In genomic region chr6:124811701-124812560, GRCm38 (mm10) we compare ENCODE assay signal across 8 mouse cellular contexts. TPM values are rescaled to one million over a fixed set of nuclear protein-coding genes. Genes with fewer than 3 reads are reported as not detected.
DNase-seq lines count a peak whose midpoint lies in the region; ATAC-seq and TF ChIP-seq lines count a peak whose summit lies in the region.

No protein-coding gene starts in this region.

- DNase-seq in heart, postnatal 10 days = no peak
- no peak for DNase-seq in right cerebral cortex, postnatal 4 days
- DNase-seq in thymus, postnatal 25 days = no peak
- no peak for DNase-seq in lung, postnatal 14 days

- H3K4me3 ChIP-seq in heart, embryonic 11.5 days (ENCODE audit: low read depth, low read length) = peak overlapping the region; percentile 90
- H3K4me3 ChIP-seq in bone marrow macrophage, adult 2 months (ENCODE audit: insufficient read depth, low read length) = peak overlapping the region; percentile 75
- H3K4me3 ChIP-seq in hindbrain, embryonic 12.5 days = peak overlapping the region; percentile 69
- H3K4me3 ChIP-seq in macrophage (ENCODE audit: inconsistent target) = peak overlapping the region; percentile 85

- H3K9ac ChIP-seq in heart, embryonic 11.5 days (ENCODE audit: low read depth, low read length) = peak overlapping the region; percentile 98
- H3K9ac ChIP-seq in hindbrain, embryonic 12.5 days = peak overlapping the region; percentile 79; the same call in 1 of the 2 replicates

- no peaks in the 10 kb centered on the region for H3K27me3 ChIP-seq in heart, embryonic 11.5 days (ENCODE audit: control insufficient read depth, insufficient read depth, low read length)
- H3K27me3 ChIP-seq in hindbrain, embryonic 12.5 days = no peaks in the 10 kb centered on the region

- no peak for ATAC-seq in heart, embryonic 11.5 days (replicated peaks; ENCODE audit: insufficient number of reproducible peaks, low FRiP score, low TSS enrichment)
- ATAC-seq in hindbrain, embryonic 12.5 days (ENCODE audit: low FRiP score) = no peak

- H3K79me2 ChIP-seq in macrophage (ENCODE audit: inconsistent target) = peaks cover 50% of the 10 kb centered on the region

- H3K9me3 ChIP-seq in heart, embryonic 11.5 days (replicated peaks; ENCODE audit: control insufficient read depth, low read length) = no peaks in the 10 kb centered on the region
- H3K9me3 ChIP-seq in hindbrain, embryonic 12.5 days (replicated peaks) = no peaks in the 10 kb centered on the region

- 79% methylated on average over 24 of the region's 24 CpGs for WGBS in heart, embryonic 11.5 days (ENCODE audit: insufficient replicate concordance)
- WGBS in hindbrain, embryonic 12.5 days = 86% methylated on average over 24 of the region's 24 CpGs
- 91% methylated on average over 24 of the region's 24 CpGs for WGBS in macrophage (ENCODE audit: missing documents)

- no peak for TF ChIP-seq POLR2A in bone marrow macrophage, adult 2 months (IDR thresholded peaks at IDR 0.05; ENCODE audit: borderline replicate concordance, low read depth, low read length)

- H3K4me2 ChIP-seq in heart, embryonic 11.5 days = peak overlapping the region; percentile 90
- peak overlapping the region; percentile 89 for H3K4me2 ChIP-seq in hindbrain, embryonic 12.5 days (replicated peaks)

- no peak for TF ChIP-seq CTCF in bone marrow macrophage, adult 2 months (IDR thresholded peaks at IDR 0.05; ENCODE audit: low read depth, low read length)

- H3K36me3 ChIP-seq in heart, embryonic 11.5 days (ENCODE audit: control insufficient read depth, insufficient read depth, low read length) = peaks cover 25% of the 10 kb centered on the region
- H3K36me3 ChIP-seq in hindbrain, embryonic 12.5 days = peaks cover 33% of the 10 kb centered on the region
- peaks cover 29% of the 10 kb centered on the region; the same call in 1 of the 2 replicates for H3K36me3 ChIP-seq in macrophage (ENCODE audit: inconsistent target)

- peak overlapping the region; percentile 98 for H3K27ac ChIP-seq in heart, embryonic 11.5 days (ENCODE audit: low read depth, low read length)
- H3K27ac ChIP-seq in bone marrow macrophage, adult 2 months (ENCODE audit: insufficient read depth, low read depth, low read length) = 0 out of 2 replicates have a peak overlapping the region, but pooled peaks have one; percentile 4
- H3K27ac ChIP-seq in hindbrain, embryonic 12.5 days = peak overlapping the region; percentile 7; the same call in 1 of the 2 replicates
- H3K27ac ChIP-seq in macrophage = peak overlapping the region; percentile 94

- intact Hi-C loops in heart, postnatal 10 days (cut with DNase I) = no loop called here

- H3K4me1 ChIP-seq in heart, embryonic 11.5 days (ENCODE audit: control insufficient read depth, insufficient read depth, low read length) = peaks cover 34% of the 10 kb centered on the region
- H3K4me1 ChIP-seq in bone marrow macrophage, adult 2 months (ENCODE audit: control insufficient read depth, insufficient read depth, low read length) = peaks cover 33% of the 10 kb centered on the region
- H3K4me1 ChIP-seq in hindbrain, embryonic 12.5 days = peaks cover 46% of the 10 kb centered on the region

RNA-seq across cellular contexts. Expression of gene Tpi1, which starts 2.2 kb away (rescaled TPM):
- 1,419 and 1,543 TPM in 2 replicates for polyA plus RNA-seq in heart, embryonic 11.5 days (2014; fragmentation: Nextera tagmentation; extraction: Ambion mirVana)
- 100 to 1,000 TPM; 870 to 877 TPM for total RNA-seq in heart, postnatal 10 days (2021)
- 224 and 232 TPM in 2 replicates for polyA plus RNA-seq in bone marrow macrophage, adult 2 months (2012; ENCODE audit: insufficient read depth, insufficient read length, missing spikeins)
- polyA plus RNA-seq in hindbrain, embryonic 12.5 days (2016; fragmentation: Nextera tagmentation; extraction: Ambion mirVana) = 481 and 483 TPM in 2 replicates
- 100 to 1,000 TPM in 1 of 26 experiments, 10 to 100 TPM in 25; 11.1 to 110 (median 37.3) TPM for total RNA-seq in macrophage (2018; cell fraction: chromatin; rRNA removed)
- 100 to 1,000 TPM; 189 to 306 (median 240) TPM for total RNA-seq in macrophage (2018; cell fraction: cytosol; rRNA removed)
- 100 to 1,000 TPM in 2 of 26 experiments, 10 to 100 TPM in 24; 37.9 to 113 (median 59.9) TPM for total RNA-seq in macrophage (2018; cell fraction: nucleus; rRNA removed)
- 195 to 347 TPM (median 203 TPM) in 3 replicates for polyA plus RNA-seq in macrophage (2018)

RNA-seq across cellular contexts. Expression of gene Spsb2, which starts 3.5 kb away (rescaled TPM):
- polyA plus RNA-seq in heart, embryonic 11.5 days (2014; fragmentation: Nextera tagmentation; extraction: Ambion mirVana) = 4.5 and 6.6 TPM in 2 replicates
- 1 to 10 TPM; 3.1 TPM for total RNA-seq in heart, postnatal 10 days (2021)
- polyA plus RNA-seq in bone marrow macrophage, adult 2 months (2012; ENCODE audit: insufficient read depth, insufficient read length, missing spikeins) = 31.4 and 43.6 TPM in 2 replicates
- 8.7 and 9.2 TPM in 2 replicates for polyA plus RNA-seq in hindbrain, embryonic 12.5 days (2016; fragmentation: Nextera tagmentation; extraction: Ambion mirVana)
- total RNA-seq in macrophage (2018; cell fraction: chromatin; rRNA removed) = 10 to 100 TPM in 16 of 26 experiments, 1 to 10 TPM in 10; 3.8 to 57.7 (median 13.4) TPM
- 10 to 100 TPM; 13.6 to 65.5 (median 43.0) TPM for total RNA-seq in macrophage (2018; cell fraction: cytosol; rRNA removed)
- total RNA-seq in macrophage (2018; cell fraction: nucleus; rRNA removed) = 10 to 100 TPM in 24 of 26 experiments, 1 to 10 TPM in 2; 7.9 to 47.7 (median 21.7) TPM
- polyA plus RNA-seq in macrophage (2018) = 24.2 to 48.9 TPM (median 43.2 TPM) in 3 replicates

RNA-seq across cellular contexts. Expression of gene Usp5, which starts 17.4 kb away (rescaled TPM):
- 87.3 and 98.3 TPM in 2 replicates for polyA plus RNA-seq in heart, embryonic 11.5 days (2014; fragmentation: Nextera tagmentation; extraction: Ambion mirVana)
- 10 to 100 TPM; 87.5 to 87.9 TPM for total RNA-seq in heart, postnatal 10 days (2021)
- polyA plus RNA-seq in bone marrow macrophage, adult 2 months (2012; ENCODE audit: insufficient read depth, insufficient read length, missing spikeins) = 62.3 and 65.0 TPM in 2 replicates
- polyA plus RNA-seq in hindbrain, embryonic 12.5 days (2016; fragmentation: Nextera tagmentation; extraction: Ambion mirVana) = 200 and 202 TPM in 2 replicates
- 100 to 1,000 TPM in 20 of 26 experiments, 10 to 100 TPM in 6; 66.7 to 281 (median 189) TPM for total RNA-seq in macrophage (2018; cell fraction: chromatin; rRNA removed)
- total RNA-seq in macrophage (2018; cell fraction: cytosol; rRNA removed) = 10 to 100 TPM; 48.4 to 91.4 (median 73.8) TPM
- total RNA-seq in macrophage (2018; cell fraction: nucleus; rRNA removed) = 100 to 1,000 TPM in 14 of 26 experiments, 10 to 100 TPM in 12; 56.7 to 205 (median 107) TPM
- 61.4 to 91.7 TPM (median 71.1 TPM) in 3 replicates for polyA plus RNA-seq in macrophage (2018)

RNA-seq across cellular contexts. Expression of gene Cdca3, which starts 17.4 kb away (rescaled TPM):
- 137 and 153 TPM in 2 replicates for polyA plus RNA-seq in heart, embryonic 11.5 days (2014; fragmentation: Nextera tagmentation; extraction: Ambion mirVana)
- total RNA-seq in heart, postnatal 10 days (2021) = 10 to 100 TPM; 19.1 to 23.2 TPM
- 70.1 and 76.5 TPM in 2 replicates for polyA plus RNA-seq in bone marrow macrophage, adult 2 months (2012; ENCODE audit: insufficient read depth, insufficient read length, missing spikeins)
- polyA plus RNA-seq in hindbrain, embryonic 12.5 days (2016; fragmentation: Nextera tagmentation; extraction: Ambion mirVana) = 111 and 120 TPM in 2 replicates
- total RNA-seq in macrophage (2018; cell fraction: chromatin; rRNA removed) = 10 to 100 TPM in 2 of 26 experiments, 1 to 10 TPM in 18, under 1 TPM in 6; 0.40 to 17.0 (median 2.5) TPM
- total RNA-seq in macrophage (2018; cell fraction: cytosol; rRNA removed) = 10 to 100 TPM in 2 of 26 experiments, 1 to 10 TPM in 24; 1.4 to 11.8 (median 3.6) TPM
- total RNA-seq in macrophage (2018; cell fraction: nucleus; rRNA removed) = 10 to 100 TPM in 1 of 26 experiments, 1 to 10 TPM in 23, under 1 TPM in 2; 0.63 to 19.1 (median 3.1) TPM
- 3.2 to 22.0 TPM (median 8.6 TPM) in 3 replicates for polyA plus RNA-seq in macrophage (2018)

RNA-seq across cellular contexts. Expression of gene Gnb3, which starts 28.1 kb away (rescaled TPM):
- 5.4 and 6.6 TPM in 2 replicates for polyA plus RNA-seq in heart, embryonic 11.5 days (2014; fragmentation: Nextera tagmentation; extraction: Ambion mirVana)
- total RNA-seq in heart, postnatal 10 days (2021) = 1 to 10 TPM; 3.9 to 4.4 TPM
- not detected in 2 replicates for polyA plus RNA-seq in bone marrow macrophage, adult 2 months (2012; ENCODE audit: insufficient read depth, insufficient read length, missing spikeins)
- polyA plus RNA-seq in hindbrain, embryonic 12.5 days (2016; fragmentation: Nextera tagmentation; extraction: Ambion mirVana) = 0.52 and 0.92 TPM in 2 replicates
- 10 to 100 TPM in 1 of 26 experiments, 1 to 10 TPM in 16, under 1 TPM in 6, not detected in 3; 0.50 to 10.1 (median 2.0) TPM for total RNA-seq in macrophage (2018; cell fraction: chromatin; rRNA removed)
- under 1 TPM in 10 of 26 experiments, not detected in 16; 0.09 to 0.48 (median 0.13) TPM for total RNA-seq in macrophage (2018; cell fraction: cytosol; rRNA removed)
- 1 to 10 TPM in 18 of 26 experiments, under 1 TPM in 7, not detected in 1; 0.26 to 8.7 (median 1.4) TPM for total RNA-seq in macrophage (2018; cell fraction: nucleus; rRNA removed)
- polyA plus RNA-seq in macrophage (2018) = 0.27 TPM in 1 of 3 replicates, not detected in the others

Comparison
In these comparisons a context has a peak if more than half of its experiments do, and no peak if none do; other contexts are left out.
1. H3K27ac ChIP-seq: peak in every context shown above with its lines; median percentile 98 in heart, embryonic 11.5 days; 94 in macrophage; 7 in hindbrain, embryonic 12.5 days; 4 in bone marrow macrophage, adult 2 months.